Mouse (Mus musculus) adrenal gland, postnatal 4 days (tissue): Measurements from ENCODE around the gene Xrcc5. TPM values are rescaled to one million over a fixed set of nuclear protein-coding genes. Genes with fewer than 3 reads are reported as not detected.

ENCODE experiments used
- DNase-seq, 2 experiments: peaks; one replicate each; pipeline ENCODE4 v3.0.0; 2021 to 2022; ENCODE audit warnings: low spot score in 2 of 2, mixed read lengths in 2 of 2
- long read RNA-seq, 2 experiments: library from polyadenylated mRNA; stranded (forward); transcript quantifications; one replicate each; pipeline ENCODE4 v2.0.0; 2021
- total RNA-seq, 2 experiments: library from RNA; stranded (reverse); gene quantifications; 2 replicates each; pipeline ENCODE4 v1.2.3; 2021

Xrcc5 gene
- total RNA-seq, result 10 to 100 TPM; 21.8 to 22.8 TPM
- long read RNA-seq, experiment 1, transcript Xrcc5-201 (21 exons, 2,555 nt), result major isoform, 25 of 28 reads
- long read RNA-seq, experiment 1, partial matches to known transcripts, result 2 of 28 reads
- long read RNA-seq, experiment 1, other reads (novel, unspliced or antisense), result 1 of 28 reads
- long read RNA-seq, experiment 2, transcript Xrcc5-201 (21 exons, 2,555 nt), result major isoform, 32 of 41 reads
- long read RNA-seq, experiment 2, partial matches to known transcripts, result 4 of 41 reads
- long read RNA-seq, experiment 2, other reads (novel, unspliced or antisense), result 5 of 41 reads

GRCm38 (mm10) chr1:72307317-72307798 lies at the start of gene Xrcc5:
Gene Xrcc5 (plus strand): TSS chr1:72307421.
- DNase-seq, result peak; percentile 63 to 79

DNA sequence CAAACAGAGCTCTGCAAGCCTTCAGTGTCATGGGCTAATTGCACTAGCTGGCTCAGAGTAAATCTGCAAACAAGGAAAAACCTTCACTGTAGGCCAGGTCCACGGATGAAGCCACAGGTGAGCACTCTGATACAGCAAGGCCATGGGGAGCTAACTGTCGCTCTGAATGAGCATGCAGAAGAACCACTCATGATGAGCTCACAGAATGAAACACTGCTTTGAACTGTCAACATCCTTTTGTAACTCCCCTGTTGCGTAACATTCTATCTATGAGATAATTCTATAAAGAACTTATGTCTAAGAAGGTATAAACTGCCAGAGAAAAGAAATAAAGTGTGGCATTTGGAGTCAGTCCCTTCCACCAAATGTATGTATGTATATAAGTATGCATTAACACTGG lies 44.1 kb upstream of the Xrcc5 start:
- DNase-seq, result no peak

DNA sequence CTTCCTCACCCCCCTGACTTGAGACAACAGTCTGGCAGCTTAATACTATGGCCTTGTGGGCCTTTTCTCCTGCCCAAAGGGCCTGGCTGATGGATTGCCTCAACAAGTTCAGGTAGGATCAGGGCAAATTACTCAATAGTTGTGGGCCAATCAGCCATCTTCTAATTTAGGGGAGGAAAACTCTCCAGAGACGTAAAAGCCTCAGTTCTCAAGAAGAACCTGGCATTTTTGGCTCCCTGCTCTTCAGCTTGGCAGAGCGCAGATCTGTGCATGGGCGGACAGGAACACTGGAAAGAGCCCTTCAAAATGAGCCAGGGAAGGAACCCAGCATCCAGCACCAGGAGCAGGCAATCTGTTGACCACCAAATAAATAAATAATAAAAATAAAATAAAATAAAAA lies 29.1 kb upstream of the Xrcc5 start:
- no peak for DNase-seq

- no peak for DNase-seq
Measured at GRCm38 (mm10) chr1:72282604-72283003, 24.6 kb upstream of the Xrcc5 start.

DNA sequence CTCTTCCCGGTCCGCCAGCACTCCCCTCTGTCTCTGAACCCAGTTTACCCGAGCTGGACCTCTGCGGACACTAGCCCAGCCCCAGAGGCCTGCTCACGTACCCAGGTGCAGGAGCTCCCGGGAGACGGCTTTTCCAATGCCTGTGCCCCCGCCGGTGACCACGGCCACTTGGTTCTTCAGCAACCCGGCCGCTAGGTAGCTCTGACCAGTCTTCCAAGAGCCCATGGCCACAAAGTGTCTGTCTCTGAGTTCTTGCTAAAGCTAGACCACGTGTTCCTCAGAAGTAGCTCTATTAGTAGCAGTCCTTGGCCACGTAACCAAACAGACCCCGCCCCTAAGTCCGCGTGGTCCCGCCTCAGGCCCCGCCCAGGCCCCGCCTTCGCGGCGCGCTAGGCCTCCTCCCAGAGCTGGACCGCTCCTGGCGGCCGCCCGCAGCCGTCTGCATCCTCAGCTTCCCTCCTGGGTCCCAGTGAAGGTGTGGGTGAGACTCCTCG lies 23.2 kb upstream of the Xrcc5 start, which contains the start of the genes Pecr and Tmem169:
TSS of gene Pecr (minus strand) at position 323 of the 494 bp plus-strand sequence.
TSS of gene Tmem169 (plus strand) at position 378 of the 494 bp plus-strand sequence.
- peak; percentile 82 to 84 for DNase-seq

GRCm38 (mm10) chr1:72284539-72284938 lies 22.7 kb upstream of the Xrcc5 start:
- no peak for DNase-seq

GRCm38 (mm10) chr1:72286904-72287303 lies 20.3 kb upstream of the Xrcc5 start:
- no peak for DNase-seq

GRCm38 (mm10) chr1:72287893-72288292 lies 19.3 kb upstream of the Xrcc5 start:
- DNase-seq, result no peak

DNA sequence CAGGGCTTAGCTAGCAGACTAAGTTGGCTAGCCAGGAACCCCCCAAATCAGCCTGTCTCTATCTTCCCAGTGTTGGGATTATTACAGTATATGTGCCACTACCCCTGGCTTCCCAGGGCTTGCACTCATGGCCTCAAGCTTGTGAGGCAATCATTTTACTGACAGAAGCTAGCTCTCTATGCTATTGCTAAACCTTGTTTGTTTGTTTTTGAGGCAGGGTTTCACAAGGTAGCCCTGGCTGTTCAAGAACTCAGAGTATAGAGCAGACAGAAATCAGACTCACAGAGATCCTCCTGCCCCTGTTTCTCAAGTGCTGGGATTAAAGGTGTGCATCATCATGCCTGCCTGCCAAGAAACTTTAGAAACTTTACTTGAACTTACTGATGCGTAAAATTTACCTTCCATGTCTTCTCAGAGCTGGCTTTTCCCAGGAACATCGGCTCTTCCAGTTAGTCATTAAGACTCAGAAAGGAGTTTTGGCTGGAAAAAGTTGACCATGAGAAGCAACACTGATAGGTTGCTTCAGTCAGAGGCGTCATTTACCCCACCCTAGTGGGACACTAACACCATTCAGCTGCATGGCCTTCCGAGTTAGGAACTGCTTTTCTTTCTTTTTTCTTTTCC lies 18.6 kb upstream of the Xrcc5 start:
- no peak for DNase-seq

GRCm38 (mm10) chr1:72290896-72291295 lies 16.3 kb upstream of the Xrcc5 start:
- no peak for DNase-seq

DNA sequence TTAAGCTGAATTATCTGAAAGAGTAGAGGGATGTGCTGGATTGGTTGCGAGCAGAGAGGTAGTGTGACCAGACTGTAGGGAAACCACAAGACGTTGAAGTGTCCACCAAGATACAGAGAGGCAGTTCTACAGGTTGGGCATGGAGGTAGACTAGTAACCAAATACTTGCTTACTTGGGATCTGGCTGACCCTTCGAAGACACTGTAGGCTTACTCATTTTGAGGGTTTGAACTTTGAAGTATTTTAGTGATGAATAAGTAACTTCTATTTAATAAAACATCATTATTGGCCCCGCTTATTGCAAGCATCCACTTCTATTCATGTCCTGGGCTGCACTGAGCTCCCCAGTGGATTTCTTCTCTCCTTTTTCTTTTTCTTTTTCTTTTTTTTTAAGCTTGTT lies 15.8 kb upstream of the Xrcc5 start:
- no peak for DNase-seq

DNA sequence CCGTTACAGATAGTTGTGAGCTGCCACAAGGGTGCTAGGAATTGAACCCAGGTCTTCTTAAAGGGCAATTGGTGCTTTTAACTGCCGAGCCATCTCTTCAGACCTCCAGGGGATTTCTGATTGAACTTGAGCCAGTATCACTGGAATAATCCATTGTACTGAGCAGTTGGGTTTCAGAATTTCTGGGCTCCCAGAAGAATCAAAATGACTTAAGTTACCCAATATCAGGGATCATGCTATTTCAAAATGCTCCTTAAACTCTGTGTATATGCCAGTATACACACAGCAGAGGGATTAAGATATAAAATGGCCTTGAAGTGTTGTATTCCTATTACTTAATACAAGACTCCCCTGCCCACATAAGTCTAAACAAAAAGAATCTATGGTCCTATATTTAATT lies 15.3 kb upstream of the Xrcc5 start:
- no peak for DNase-seq

- DNase-seq, result no peak
Measured at GRCm38 (mm10) chr1:72293869-72294663, 13.2 kb upstream of the Xrcc5 start.

DNA sequence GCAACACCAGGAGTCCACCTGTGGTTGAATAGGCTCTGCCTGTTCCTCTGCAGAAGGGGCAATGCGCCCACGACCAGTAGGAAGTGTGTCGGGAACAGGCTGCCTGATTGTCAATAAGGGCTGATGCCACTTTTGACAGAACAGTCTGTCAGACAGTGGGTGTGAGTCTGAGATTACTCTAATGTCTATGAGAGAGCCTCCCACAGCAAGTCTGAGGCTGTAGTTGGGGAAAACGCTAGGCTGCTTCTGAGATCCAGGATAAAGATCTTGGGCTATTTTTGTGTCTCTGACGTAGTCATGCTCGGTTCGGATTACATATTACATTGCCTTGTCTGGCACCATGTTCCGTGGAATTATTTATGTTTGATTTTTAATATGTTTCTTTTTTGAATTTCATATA lies 11.5 kb upstream of the Xrcc5 start:
- DNase-seq, result no peak

- DNase-seq, result no peak
Measured at GRCm38 (mm10) chr1:72301845-72302244, 5.4 kb upstream of the Xrcc5 start.

DNA sequence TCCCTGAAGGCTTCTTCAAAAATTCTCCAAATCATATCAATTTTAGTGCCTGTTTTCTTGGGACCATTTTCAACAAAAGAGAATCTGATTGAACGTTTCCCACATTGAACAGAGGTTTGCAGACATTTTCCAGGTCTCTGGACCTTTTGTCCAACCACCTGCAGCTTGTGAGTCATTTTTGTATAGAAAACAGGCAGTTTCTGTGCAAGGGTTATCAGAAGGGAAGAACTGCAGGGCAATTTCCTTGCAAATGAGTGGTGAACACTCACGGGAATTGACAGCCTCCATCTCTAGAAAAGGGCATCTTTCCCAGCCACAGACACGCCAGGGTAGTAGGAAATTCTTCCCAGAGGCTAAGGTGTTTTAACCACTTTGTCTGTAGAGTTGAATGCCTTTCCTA lies 980 bp upstream of the Xrcc5 start:
- DNase-seq, result no peak

GRCm38 (mm10) chr1:72306679-72307181 lies 491 bp upstream of the Xrcc5 start:
- no peak for DNase-seq

- no peak for DNase-seq
Measured at GRCm38 (mm10) chr1:72308919-72309318, 1.7 kb downstream of the Xrcc5 start.

- DNase-seq, result no peak
Measured at GRCm38 (mm10) chr1:72309744-72310424, 2.7 kb downstream of the Xrcc5 start.

- DNase-seq, result no peak
Measured at GRCm38 (mm10) chr1:72312701-72313398, 5.6 kb downstream of the Xrcc5 start.
